Mouse (Mus musculus) kidney, embryonic 16.5 days (tissue): ENCODE results near the gene Csnk2a2. TPM values are rescaled to one million over a fixed set of nuclear protein-coding genes. Genes with fewer than 3 reads are reported as not detected.
A peak's percentile ranks its signal among the peaks of the same experiment; 100 is the strongest.

Experiments
- ATAC-seq: fragments of 200-750 bp; cut with Nextera tagmentation; 2 replicates; pipeline ENCODE4 v1.8.0; 2017; ENCODE audit warnings: moderate TSS enrichment; ENCODE audit not compliant: low FRiP score, low TSS enrichment
- H3K27ac ChIP-seq: fragments of 300-500 bp; sonication (generic); 2 replicates; pipeline ENCODE4 v1.5.1; 2014; ENCODE audit warnings: low read length
- H3K27me3 ChIP-seq: fragments of 300-500 bp; sonication (generic); 2 replicates; pipeline ENCODE4 v1.6.1; 2014; ENCODE audit warnings: low read length, control low read depth, mixed read lengths; ENCODE audit not compliant: insufficient read depth
- H3K36me3 ChIP-seq: fragments of 300-500 bp; sonication (generic); 2 replicates; pipeline ENCODE4 v1.6.1; 2014; ENCODE audit warnings: low read length, control low read depth, mixed read lengths; ENCODE audit not compliant: insufficient read depth
- H3K4me1 ChIP-seq: fragments of 300-500 bp; sonication (generic); 2 replicates; pipeline ENCODE4 v1.6.1; 2014; ENCODE audit warnings: low read length, control low read depth, mixed read lengths; ENCODE audit not compliant: insufficient read depth
- H3K4me2 ChIP-seq: fragments of 300-500 bp; sonication (generic); replicated peaks from 2 replicates; pipeline ENCODE4 v1.6.1; 2014; ENCODE audit warnings: low read depth, low read length
- H3K4me3 ChIP-seq: fragments of 300-500 bp; sonication (generic); 2 replicates; pipeline ENCODE4 v1.5.1; 2014; ENCODE audit warnings: mild to moderate bottlenecking, low read length
- H3K9ac ChIP-seq: fragments of 300-500 bp; sonication (generic); replicated peaks from 2 replicates; pipeline ENCODE4 v1.6.1; 2014; ENCODE audit warnings: low read length
- H3K9me3 ChIP-seq: fragments of 300-500 bp; sonication (generic); 2 replicates; pipeline ENCODE4 v1.6.1; 2016; ENCODE audit warnings: low read length, control low read depth
- WGBS: fragments of 180-500 bp; shearing (Covaris S2); extraction: QIAGEN DNeasy Blood & Tissue Kit; methylation state at CpG from one replicate; pipeline ENCODE4 v1.1.7; 2014; 5-methylcytosine and 5-hydroxymethylcytosine counted together
- polyA plus RNA-seq: library from polyadenylated mRNA; unstranded; fragments of >200 nt; fragmentation: Nextera tagmentation; extraction: Ambion mirVana; gene quantifications from 2 replicates; pipeline ENCODE4 v1.2.1, GENCODE M21; 2015

Gene Csnk2a2
- polyA plus RNA-seq, 1 experiment from 2014 or later: 8.0 TPM

- 83% methylated on average over 9 of the region's 9 CpGs for WGBS
- H3K27ac ChIP-seq: no peak overlapping the region
- H3K4me1 ChIP-seq: peaks cover 19% of the 10 kb centered on the region
- no peak; the same call in 1 of the 2 replicates for ATAC-seq
- no peaks in the 10 kb centered on the region for H3K27me3 ChIP-seq
- H3K9me3 ChIP-seq: no peaks in the 10 kb centered on the region
- no peak overlapping the region for H3K4me3 ChIP-seq
- no peak overlapping the region for H3K9ac ChIP-seq
- no peak overlapping the region for H3K4me2 ChIP-seq
- no peaks in the 10 kb centered on the region for H3K36me3 ChIP-seq
These were observed 90.7 kb downstream of the Csnk2a2 start for GRCm38 (mm10) chr8:95399131-95399530.

- H3K27ac ChIP-seq: no peak overlapping the region
- no peaks in the 10 kb centered on the region for H3K9me3 ChIP-seq
- H3K4me3 ChIP-seq: no peak overlapping the region
- no peak overlapping the region for H3K9ac ChIP-seq
- peaks cover 19% of the 10 kb centered on the region for H3K4me1 ChIP-seq
- H3K4me2 ChIP-seq: no peak overlapping the region
- no peak for ATAC-seq
- H3K36me3 ChIP-seq: no peaks in the 10 kb centered on the region
- WGBS: 67% methylated on average over 5 of the region's 5 CpGs
- H3K27me3 ChIP-seq: no peaks in the 10 kb centered on the region
These were observed 92.6 kb downstream of the Csnk2a2 start for GRCm38 (mm10) chr8:95397201-95397600.

GRCm38 (mm10) chr8:95396752-95397151 is 93.1 kb downstream of the Csnk2a2 start:
- Histone ChIP-seq H3K4me3 (no peak overlapping the region), H3K4me2 (no peak overlapping the region), H3K27ac (peak overlapping the region; percentile 12; the same call in 1 of the 2 replicates), H3K27me3 (no peaks in the 10 kb centered on the region), H3K9ac (no peak overlapping the region), H3K9me3 (no peaks in the 10 kb centered on the region), H3K36me3 (no peaks in the 10 kb centered on the region), H3K4me1 (peaks cover 19% of the 10 kb centered on the region)
- 39% methylated on average over 11 of the region's 11 CpGs for WGBS
- no peak; the same call in 1 of the 2 replicates for ATAC-seq

Other genes with a start within 250 kb of the Csnk2a2 start
- 0.64 and 0.85 TPM in 2 replicates for gene Cngb1, start 183.5 kb downstream of the Csnk2a2 start, polyA plus RNA-seq
- gene Tepp, start 179.5 kb downstream of the Csnk2a2 start, polyA plus RNA-seq: 0.70 TPM in 1 of 2 replicates, not detected in the other
- 9.5 and 10.3 TPM in 2 replicates for gene Zfp319, start 158.1 kb downstream of the Csnk2a2 start, polyA plus RNA-seq
- gene Usb1, start 157.8 kb downstream of the Csnk2a2 start, polyA plus RNA-seq: 59.0 and 61.7 TPM in 2 replicates
- 8.9 and 9.4 TPM in 2 replicates for gene Mmp15, start 137.8 kb downstream of the Csnk2a2 start, polyA plus RNA-seq
- gene Cfap20, start 55.2 kb downstream of the Csnk2a2 start, polyA plus RNA-seq: 145 and 147 TPM in 2 replicates
- 1.2 TPM in 2 replicates for gene Ccdc113, start 44.0 kb upstream of the Csnk2a2 start, polyA plus RNA-seq
- not detected in 2 replicates for gene Prss54, start 86.3 kb upstream of the Csnk2a2 start, polyA plus RNA-seq
- 20.8 and 21.6 TPM in 2 replicates for gene Gins3, start 143.4 kb upstream of the Csnk2a2 start, polyA plus RNA-seq
- 20.1 and 23.7 TPM in 2 replicates for gene Ndrg4, start 186.9 kb upstream of the Csnk2a2 start, polyA plus RNA-seq
- gene Setd6, start 225.8 kb upstream of the Csnk2a2 start, polyA plus RNA-seq: 21.3 and 22.7 TPM in 2 replicates